Mouse (Mus musculus): ENCODE results near the gene Cdhr3.

GRCm38 (mm10) chr12:33000402-33000801 is 92.3 kb downstream of the Cdhr3 start:
- TF ChIP-seq CTCF (IDR thresholded peaks at IDR 0.05 in 2 of 3, conservative IDR thresholded peaks at IDR 0.05 in 1 of 3; ENCODE audit: control insufficient read depth in 1 of 3, insufficient read depth in 1 of 3, low read depth in 2 of 3, low read length in 3 of 3, poor library complexity in 1 of 3, severe bottlenecking in 1 of 3) (no peak), EP300 (IDR thresholded peaks at IDR 0.05; ENCODE audit: low read depth in 1 of 2, low read length in 2 of 2) (no peak), POLR2A (IDR thresholded peaks at IDR 0.05; ENCODE audit: control insufficient read depth in 1 of 2, insufficient read depth in 1 of 2, low read depth in 1 of 2, low read length in 2 of 2, poor library complexity in 1 of 2) (no peak), RCOR1 (IDR thresholded peaks at IDR 0.05; ENCODE audit: low read depth, low read length) (no peak), POLR2AphosphoS2 (IDR thresholded peaks at IDR 0.05; ENCODE audit: low read length) (no peak), ELF1 (IDR thresholded peaks at IDR 0.05; ENCODE audit: low read depth, low read length) (no peak), ZMIZ1 (IDR thresholded peaks at IDR 0.05; ENCODE audit: low read depth, low read length) (no peak), POLR2AphosphoS5 (IDR thresholded peaks at IDR 0.05; ENCODE audit: borderline replicate concordance, low read depth, low read length) (no peak), KAT2A (conservative IDR thresholded peaks at IDR 0.05; ENCODE audit: low read depth, low read length) (no peak), TAL1 (IDR thresholded peaks at IDR 0.05; ENCODE audit: low read length) (no peak), MEF2A (IDR thresholded peaks at IDR 0.05; ENCODE audit: extremely low read depth, insufficient replicate concordance, low read depth, low read length, poor library complexity, severe bottlenecking) (no peak), E2F4 (IDR thresholded peaks at IDR 0.05; ENCODE audit: borderline replicate concordance, low read depth, low read length) (no peak)

Data from MEL (cell line).